Mouse (Mus musculus): Measurements from ENCODE around the gene Tm7sf2. TPM values are rescaled to one million over a fixed set of nuclear protein-coding genes. Genes with fewer than 3 reads are reported as not detected.

Gene Tm7sf2
- total and polyA plus RNA-seq, 3 experiments: 7.6 to 13.1 TPM; not detected in 1

GRCm38 (mm10) chr19:6023930-6024329 is 44.2 kb downstream of the Tm7sf2 start:
- H3K9me3 ChIP-seq (replicated peaks; ENCODE audit: insufficient read depth, low read length): no peaks in the 10 kb centered on the region
- H3K4me3 ChIP-seq (ENCODE audit: control insufficient read depth in 1 of 2, insufficient read depth in 1 of 2, low read depth in 2 of 2, low read length in 2 of 2): no peak overlapping the region
- peaks cover 2% of the 10 kb centered on the region in 2 experiments; a peak in 3 of 4 replicates for H3K27me3 ChIP-seq (ENCODE audit: control insufficient read depth in 1 of 2, insufficient read depth in 2 of 2, low read length in 2 of 2)
- TF ChIP-seq HCFC1 (IDR thresholded peaks at IDR 0.05; ENCODE audit: low read depth, low read length) (no peak), POLR2AphosphoS2 (IDR thresholded peaks at IDR 0.05; ENCODE audit: low read length) (no peak), MXI1 (IDR thresholded peaks at IDR 0.05; ENCODE audit: low read depth, low read length) (no peak), GABPA (IDR thresholded peaks at IDR 0.05; ENCODE audit: low read depth, low read length) (no peak), CHD1 (IDR thresholded peaks at IDR 0.05; ENCODE audit: low read depth, low read length) (no peak), MYB (IDR thresholded peaks at IDR 0.05; ENCODE audit: low read depth, low read length) (no peak), CTCF (IDR thresholded peaks at IDR 0.05 in 2 of 3, conservative IDR thresholded peaks at IDR 0.05 in 1 of 3; ENCODE audit: control insufficient read depth in 1 of 3, insufficient read depth in 1 of 3, low read depth in 2 of 3, low read length in 3 of 3, poor library complexity in 1 of 3, severe bottlenecking in 1 of 3) (no peak), POLR2A (IDR thresholded peaks at IDR 0.05; ENCODE audit: control insufficient read depth in 1 of 2, insufficient read depth in 1 of 2, low read depth in 1 of 2, low read length in 2 of 2, poor library complexity in 1 of 2) (no peak), SMC3 (IDR thresholded peaks at IDR 0.05; ENCODE audit: low read depth, low read length) (no peak), TBP (IDR thresholded peaks at IDR 0.05; ENCODE audit: low read depth, low read length) (no peak), KAT2A (conservative IDR thresholded peaks at IDR 0.05; ENCODE audit: low read depth, low read length) (no peak), EP300 (IDR thresholded peaks at IDR 0.05; ENCODE audit: low read depth in 1 of 2, low read length in 2 of 2) (no peak), RCOR1 (IDR thresholded peaks at IDR 0.05; ENCODE audit: low read depth, low read length) (no peak), ZC3H11A (IDR thresholded peaks at IDR 0.05; ENCODE audit: low read depth, low read length) (no peak)
- H3K79me2 ChIP-seq (ENCODE audit: control insufficient read depth, insufficient read depth, low read length, poor library complexity): no peaks in the 10 kb centered on the region
- H3K4me1 ChIP-seq (ENCODE audit: control insufficient read depth in 1 of 2, insufficient read depth in 2 of 2, low read length in 2 of 2): no peaks in the 10 kb centered on the region
- H3K36me3 ChIP-seq (ENCODE audit: control insufficient read depth in 1 of 2, insufficient read depth in 2 of 2, low read length in 2 of 2): no peaks in the 10 kb centered on the region
- H3K9ac ChIP-seq (ENCODE audit: control insufficient read depth, low read depth, low read length, poor library complexity, severe bottlenecking): no peak overlapping the region
- DNase-seq (ENCODE audit: low read depth, low spot score): no peak
- H3K27ac ChIP-seq (ENCODE audit: control insufficient read depth, low read depth, low read length): no peak overlapping the region

- Histone ChIP-seq H3K4me1 (ENCODE audit: control insufficient read depth in 1 of 2, insufficient read depth in 2 of 2, low read length in 2 of 2) (peaks cover 0 to under 1% of the 10 kb centered on the region in 2 experiments; a peak in 1 of 4 replicates), H3K27me3 (ENCODE audit: control insufficient read depth in 1 of 2, insufficient read depth in 2 of 2, low read length in 2 of 2) (peaks cover under 1 to 2% of the 10 kb centered on the region in 2 experiments; a peak in 3 of 4 replicates), H3K9ac (ENCODE audit: control insufficient read depth, low read depth, low read length, poor library complexity, severe bottlenecking) (no peak overlapping the region), H3K79me2 (ENCODE audit: control insufficient read depth, insufficient read depth, low read length, poor library complexity) (no peaks in the 10 kb centered on the region), H3K4me3 (ENCODE audit: control insufficient read depth in 1 of 2, insufficient read depth in 1 of 2, low read depth in 2 of 2, low read length in 2 of 2) (no peak overlapping the region), H3K9me3 (replicated peaks; ENCODE audit: insufficient read depth, low read length) (no peaks in the 10 kb centered on the region), H3K36me3 (ENCODE audit: control insufficient read depth in 1 of 2, insufficient read depth in 2 of 2, low read length in 2 of 2) (peaks cover 0 to 5% of the 10 kb centered on the region in 2 experiments; a peak in 2 of 4 replicates), H3K27ac (ENCODE audit: control insufficient read depth, low read depth, low read length) (no peak overlapping the region)
- no peak for DNase-seq (ENCODE audit: low read depth, low spot score)
- TF ChIP-seq CHD2 (IDR thresholded peaks at IDR 0.05; ENCODE audit: low read length) (no peak), NELFE (IDR thresholded peaks at IDR 0.05; ENCODE audit: low read depth, low read length) (no peak), MXI1 (IDR thresholded peaks at IDR 0.05; ENCODE audit: low read depth, low read length) (no peak), MAX (IDR thresholded peaks at IDR 0.05; ENCODE audit: low read length) (no peak)
These were observed 45.1 kb downstream of the Tm7sf2 start for GRCm38 (mm10) chr19:6023059-6023458.

All from MEL (cell line).